Mouse (Mus musculus): ENCODE measurements around the gene Asb18.

GRCm38 (mm10) chr1:89964426-89964825 lies 50.0 kb downstream of the Asb18 start:
- no peak for TF ChIP-seq CTCF (IDR thresholded peaks at IDR 0.05; ENCODE audit: low read depth, low read length)
- TF ChIP-seq EP300 (IDR thresholded peaks at IDR 0.05; ENCODE audit: insufficient read depth, low read depth, low read length) = no peak
